Mouse (Mus musculus) liver, embryonic 14.5 days (tissue): ENCODE results near the gene Ap1s3.

Source experiments
- CTCF ChIP-seq: IDR thresholded peaks from 2 replicates; pipeline ENCODE4 v1.5.1; 2016; ENCODE audit warnings: antibody characterized with exemption, low read depth, control low read depth
- EP300 ChIP-seq: IDR thresholded peaks from 2 replicates; pipeline ENCODE4 v1.6.1; 2016; ENCODE audit warnings: antibody characterized with exemption, low read depth

GRCm38 (mm10) chr1:79641355-79641754, 30.4 kb downstream of the Ap1s3 start:
- TF ChIP-seq CTCF, result no peak
- TF ChIP-seq EP300, result peak; percentile 46
